Mouse (Mus musculus) liver, adult 2 months (tissue): ENCODE data around the gene Resp18.

ENCODE experiments used
- CTCF ChIP-seq: fragments of 200-500 bp; IDR thresholded peaks from 2 replicates; pipeline ENCODE4 v1.5.1; 2011; ENCODE audit warnings: low read depth, low read length, control low read depth
- POLR2A ChIP-seq: fragments of 200-500 bp; IDR thresholded peaks from 2 replicates; pipeline ENCODE4 v1.6.1; 2011; ENCODE audit warnings: low read length, control low read depth; ENCODE audit not compliant: insufficient read depth; ENCODE audit errors: extremely low read depth

DNA sequence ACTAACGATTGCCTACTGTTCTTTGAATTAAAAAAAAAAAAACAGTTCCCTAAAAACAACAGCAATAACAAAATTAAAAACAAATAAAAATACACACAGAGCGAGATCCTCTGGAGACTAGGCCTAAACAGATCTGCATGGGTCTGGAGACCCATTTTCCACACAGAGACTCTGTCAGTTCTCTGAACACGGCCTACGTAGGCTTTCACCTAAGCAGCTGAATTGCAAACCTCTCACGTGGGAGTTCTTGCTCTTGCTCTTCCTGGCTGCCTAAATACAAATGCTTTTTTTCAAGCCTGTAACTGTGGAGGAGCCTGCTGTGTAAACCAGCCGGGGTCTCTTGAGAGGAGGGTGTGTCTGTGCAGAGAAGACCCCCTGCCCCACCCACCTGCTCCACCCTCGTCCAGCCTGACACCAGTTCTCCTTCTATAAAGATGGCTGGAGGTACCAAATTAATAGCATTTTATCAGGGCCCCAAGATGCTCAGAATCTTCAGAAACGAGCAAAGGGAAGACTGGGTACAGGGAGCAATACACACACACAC lies 11.7 kb upstream of the Resp18 start:
- TF ChIP-seq POLR2A = no peak
- TF ChIP-seq CTCF = no peak
